Mouse (Mus musculus): ENCODE results near the gene Rsbn1. TPM values are rescaled to one million over a fixed set of nuclear protein-coding genes. Genes with fewer than 3 reads are reported as not detected.

Gene Rsbn1
- 9.1 TPM for polyA plus RNA-seq (2014; fragmentation: Illumina TruSeq; extraction: RNeasy Lipid Tissue Mini Kit (QIAGEN cat#74804); ENCODE audit: low read depth, low replicate concordance)

GRCm38 (mm10) chr3:103914010-103914669 lies at the start of gene Rsbn1:
Gene Rsbn1, plus strand, starts transcription at chr3:103914120.

DNA sequence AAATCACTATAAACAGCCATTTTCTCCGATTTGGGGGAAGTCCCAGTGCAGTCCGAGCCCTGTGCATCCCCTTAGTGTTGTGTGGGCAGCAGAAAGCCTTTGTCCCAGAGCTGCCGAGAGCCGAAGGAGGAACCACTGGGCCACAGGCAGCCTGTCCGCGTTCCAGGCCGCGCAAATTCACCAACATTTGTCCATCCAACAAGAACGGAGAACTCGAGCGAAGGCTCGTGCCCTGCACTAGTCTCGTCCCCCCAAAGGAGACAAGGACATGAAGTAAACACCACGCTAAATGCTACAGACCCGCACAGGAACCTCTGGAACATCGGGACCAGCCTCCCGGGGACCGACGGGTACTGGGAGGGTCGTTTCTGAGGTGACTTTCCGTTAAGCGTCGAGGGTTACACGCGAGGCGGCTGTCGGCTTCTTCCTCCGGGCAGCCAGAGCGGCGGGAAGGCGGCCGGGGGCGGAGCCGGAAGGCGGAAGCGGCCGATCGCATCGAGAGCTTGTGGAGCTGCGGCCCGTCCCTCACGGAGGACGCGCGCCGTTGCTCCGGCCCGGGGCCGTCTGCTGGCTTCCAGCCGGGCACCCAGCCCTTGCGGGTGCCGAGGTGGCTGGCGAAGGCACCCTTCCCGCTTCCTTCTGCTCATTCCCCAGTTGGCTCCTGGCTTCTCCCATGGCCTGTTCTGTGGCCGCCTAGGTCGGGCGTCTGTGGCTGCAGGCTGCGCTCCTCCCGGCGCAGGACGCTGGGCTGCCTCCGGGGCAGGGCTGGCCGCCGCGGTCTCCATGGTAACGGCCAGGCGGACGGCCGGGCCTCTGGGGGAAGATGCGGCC lies 54.2 kb downstream of the Rsbn1 start, which contains the start of gene Phtf1:
Gene Phtf1, plus strand, starts transcription at position 250 of the 831 bp plus-strand sequence.

Other genes with a start within 250 kb of the Rsbn1 start
- 27.8 TPM for gene Olfml3, start 176.1 kb upstream of the Rsbn1 start, polyA plus RNA-seq (2014; fragmentation: Illumina TruSeq; extraction: RNeasy Lipid Tissue Mini Kit (QIAGEN cat#74804); ENCODE audit: low read depth, low replicate concordance)
- gene Gm10964, start 174.8 kb upstream of the Rsbn1 start, polyA plus RNA-seq (2014; fragmentation: Illumina TruSeq; extraction: RNeasy Lipid Tissue Mini Kit (QIAGEN cat#74804); ENCODE audit: low read depth, low replicate concordance) = not detected
- gene Hipk1, start 122.6 kb upstream of the Rsbn1 start, polyA plus RNA-seq (2014; fragmentation: Illumina TruSeq; extraction: RNeasy Lipid Tissue Mini Kit (QIAGEN cat#74804); ENCODE audit: low read depth, low replicate concordance) = 45.0 TPM
- 9.7 TPM for gene Dclre1b, start 104.7 kb upstream of the Rsbn1 start, polyA plus RNA-seq (2014; fragmentation: Illumina TruSeq; extraction: RNeasy Lipid Tissue Mini Kit (QIAGEN cat#74804); ENCODE audit: low read depth, low replicate concordance)
- gene Ap4b1, start 104.6 kb upstream of the Rsbn1 start, polyA plus RNA-seq (2014; fragmentation: Illumina TruSeq; extraction: RNeasy Lipid Tissue Mini Kit (QIAGEN cat#74804); ENCODE audit: low read depth, low replicate concordance) = 18.5 TPM
- 0.25 TPM for gene Gm43064, start 104.5 kb upstream of the Rsbn1 start, polyA plus RNA-seq (2014; fragmentation: Illumina TruSeq; extraction: RNeasy Lipid Tissue Mini Kit (QIAGEN cat#74804); ENCODE audit: low read depth, low replicate concordance)
- gene Bcl2l15, start 81.5 kb upstream of the Rsbn1 start, polyA plus RNA-seq (2014; fragmentation: Illumina TruSeq; extraction: RNeasy Lipid Tissue Mini Kit (QIAGEN cat#74804); ENCODE audit: low read depth, low replicate concordance) = 244 TPM
- gene Ptpn22, start 54.3 kb upstream of the Rsbn1 start, polyA plus RNA-seq (2014; fragmentation: Illumina TruSeq; extraction: RNeasy Lipid Tissue Mini Kit (QIAGEN cat#74804); ENCODE audit: low read depth, low replicate concordance) = 33.0 TPM
- 20.3 TPM for gene Phtf1, start 54.0 kb downstream of the Rsbn1 start, polyA plus RNA-seq (2014; fragmentation: Illumina TruSeq; extraction: RNeasy Lipid Tissue Mini Kit (QIAGEN cat#74804); ENCODE audit: low read depth, low replicate concordance)

Data from adipose tissue, adult 10 weeks (tissue).